In genomic region chr14:48367006-48367405, GRCm38 (mm10) we compare ENCODE assay signal across 9 mouse cellular contexts.
DNase-seq lines count a peak whose midpoint lies in the region; ATAC-seq and TF ChIP-seq lines count a peak whose summit lies in the region.
"Had no signal": no experiment of that assay in that cellular context is flagged by ENCODE, and none has a peak within 500 bp of the region (broad histone marks: within the 10 kb centered on the region; RNA-seq: fewer than 3 reads in every experiment).

No protein-coding gene starts in this region.

- peak; percentile 12 for TF ChIP-seq CTCF in C2C12 (IDR thresholded peaks at IDR 0.05; ENCODE audit: control insufficient read depth, insufficient read depth, insufficient read length)
- TF ChIP-seq CTCF in Patski (IDR thresholded peaks at IDR 0.05): peak; percentile 80
- peak; percentile 90; the same call in 1 of the 2 replicates for TF ChIP-seq CTCF in gastrocnemius, adult 2 months (IDR thresholded peaks at IDR 0.05)
- peak; percentile 91 for TF ChIP-seq CTCF in lung, embryonic 14.5 days (IDR thresholded peaks at IDR 0.05; ENCODE audit: low read depth)

- no peaks in the 10 kb centered on the region for H3K27me3 ChIP-seq in C2C12 (ENCODE audit: control insufficient read depth, insufficient read depth, insufficient read length)
- peaks cover 2% of the 10 kb centered on the region for H3K27me3 ChIP-seq in Patski
- H3K27me3 ChIP-seq in lung, embryonic 14.5 days (ENCODE audit: insufficient read depth, low read length): no peaks in the 10 kb centered on the region; the same call in 1 of the 2 replicates
- H3K27me3 ChIP-seq: liver, embryonic 13.5 days had no signal

- no peaks in the 10 kb centered on the region for H3K79me2 ChIP-seq in C2C12 (ENCODE audit: control insufficient read depth, insufficient read depth)

- no peak for DNase-seq in Patski (ENCODE audit: low read depth, low spot score)
- DNase-seq in cerebellum, postnatal 10 days: peak; percentile 84 to 88
- peak; percentile 77 for DNase-seq in gastrocnemius, adult 2 months
- peak; percentile 85 to 86 for DNase-seq in kidney, postnatal 4 days
- peak; percentile 96 for DNase-seq in lung, embryonic 14.5 days
- DNase-seq in right cerebral cortex, postnatal 36 days (ENCODE audit: low spot score in 2 of 2): peak; percentile 73 to 76
- DNase-seq: liver, embryonic 13.5 days had no signal

- H3K9me3 ChIP-seq in lung, embryonic 14.5 days (ENCODE audit: low read depth, low read length): no peaks in the 10 kb centered on the region
- H3K9me3 ChIP-seq: liver, embryonic 13.5 days had no signal

- CTCF ChIA-PET in Patski (lab: Charles Lee): interaction anchor here (1.0 kb wide), 1 partner anchor 639 kb away, joined by 3 read pairs; no protein-coding TSS in a partner anchor

- H3K4me2 ChIP-seq in lung, embryonic 14.5 days: no peak overlapping the region
- H3K4me2 ChIP-seq: liver, embryonic 13.5 days had no signal

- H3K27ac ChIP-seq in gastrocnemius, adult 2 months: no peak overlapping the region
- no peak overlapping the region for H3K27ac ChIP-seq in lung, embryonic 14.5 days (ENCODE audit: low read depth)
- H3K27ac ChIP-seq: liver, embryonic 13.5 days had no signal

- no peaks in the 10 kb centered on the region for H3K36me3 ChIP-seq in C2C12 (ENCODE audit: control insufficient read depth, insufficient read depth)
- no peaks in the 10 kb centered on the region for H3K36me3 ChIP-seq in lung, embryonic 14.5 days (ENCODE audit: insufficient read depth)
- H3K36me3 ChIP-seq: liver, embryonic 13.5 days had no signal

- H3ac ChIP-seq in C2C12 (ENCODE audit: control insufficient read depth, insufficient read length, low read depth): no peak overlapping the region

- H3K9ac ChIP-seq in lung, embryonic 14.5 days: no peak overlapping the region
- H3K9ac ChIP-seq: liver, embryonic 13.5 days had no signal

- ATAC-seq in Patski: no peak
- ATAC-seq in lung, embryonic 14.5 days (ENCODE audit: insufficient read depth): no peak
- ATAC-seq in erythroblast, adult 5-6 weeks (replicated peaks; ENCODE audit: low FRiP score, poor library complexity, severe bottlenecking): no peak

- WGBS in lung, embryonic 14.5 days: 14% methylated on average over 7 of the region's 7 CpGs

- POLR2A ChIA-PET in Patski (lab: Charles Lee): interaction anchor here (0.7 kb wide), 1 partner anchor 341 kb away, joined by 3 read pairs; no protein-coding TSS in a partner anchor

- H3K79me3 ChIP-seq in C2C12 (ENCODE audit: low read depth): no peaks in the 10 kb centered on the region

- in situ Hi-C loops in Patski (cut with MboI; ENCODE audit: low pct_unique_long_range_greater_than_20kb): loop anchor here (10.0 kb wide), 1 partner anchor 772 kb away; no protein-coding TSS in a partner anchor

- intact Hi-C loops in gastrocnemius, adult 2 months (cut with DNase I): loop anchor here (2.0 to 10.0 kb wide), 3 partner anchors 242 to 772 kb away; partner anchors contain the start of gene Peli2

- H3K4me3 ChIP-seq in C2C12 (ENCODE audit: insufficient read depth, poor library complexity, severe bottlenecking): no peak overlapping the region
- H3K4me3 ChIP-seq in gastrocnemius, adult 2 months: no peak overlapping the region
- H3K4me3 ChIP-seq in lung, embryonic 14.5 days (ENCODE audit: low read depth, low read length): no peak overlapping the region
- H3K4me3 ChIP-seq: liver, embryonic 13.5 days had no signal

- no peaks in the 10 kb centered on the region for H3K4me1 ChIP-seq in lung, embryonic 14.5 days (ENCODE audit: insufficient read depth)
- H3K4me1 ChIP-seq: liver, embryonic 13.5 days had no signal

TF ChIP-seq in C2C12, 6 proteins besides CTCF, POLR2A, EP300 and RAD21:
- TF ChIP-seq FOSL1 (IDR thresholded peaks at IDR 0.05; ENCODE audit: insufficient read depth, low read length, poor library complexity, severe bottlenecking) (no peak), CEBPB (IDR thresholded peaks at IDR 0.05; ENCODE audit: low read depth) (no peak), MYOG (IDR thresholded peaks at IDR 0.05; ENCODE audit: control insufficient read depth, extremely low read depth, insufficient read length) (no peak), USF1 (IDR thresholded peaks at IDR 0.05; ENCODE audit: low read depth) (no peak), MYOD1 (IDR thresholded peaks at IDR 0.05; ENCODE audit: control insufficient read depth, insufficient read length, low read depth) (no peak), MAX (IDR thresholded peaks at IDR 0.05) (no peak)

Comparison
In these comparisons a context has a peak if more than half of its experiments do, and no peak if none do; other contexts are left out.
1. CTCF ChIP-seq: peak in every context shown above with its lines; median percentile 91 in lung, embryonic 14.5 days; 90 in gastrocnemius, adult 2 months; 80 in Patski; 12 in C2C12.